25 mouse cellular contexts compared by ENCODE assay signal in the genomic region with DNA sequence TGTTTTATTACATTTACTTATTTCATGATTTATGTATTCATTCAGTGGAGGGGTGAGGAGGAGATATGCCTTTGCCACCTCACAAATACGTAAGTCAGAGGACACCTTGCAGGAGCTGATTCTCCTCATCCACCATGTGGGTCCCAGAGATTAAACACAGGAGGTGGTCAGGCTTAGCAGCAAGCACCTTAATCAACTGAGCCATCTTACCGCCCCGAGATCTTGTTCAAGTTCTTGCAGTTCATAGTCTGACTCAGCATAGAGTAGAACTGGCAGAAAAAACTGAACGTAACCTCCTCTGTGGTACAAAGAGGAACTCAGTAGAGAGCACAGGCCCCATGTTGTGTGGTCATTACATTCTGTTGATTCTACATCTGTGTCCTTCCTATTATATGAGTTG. TPM values are rescaled to one million over a fixed set of nuclear protein-coding genes. Genes with fewer than 3 reads are reported as not detected.
DNase-seq lines count a peak whose midpoint lies in the region; ATAC-seq and TF ChIP-seq lines count a peak whose summit lies in the region.
"Had no signal": no experiment of that assay in that cellular context is flagged by ENCODE, and none has a peak within 500 bp of the region (broad histone marks: within the 10 kb centered on the region; RNA-seq: fewer than 3 reads in every experiment).

No protein-coding gene starts in this region.

- TF ChIP-seq EP300 in liver, postnatal 0 days (IDR thresholded peaks at IDR 0.05; ENCODE audit: low read depth), result no peak

- TF ChIP-seq CTCF in liver, postnatal 0 days (IDR thresholded peaks at IDR 0.05; ENCODE audit: low read depth), result no peak

- peak; percentile 76 for DNase-seq in heart, embryonic 10.5 days (ENCODE audit: low spot score)
- DNase-seq in heart, postnatal 14 days, result no peak
- DNase-seq in heart, postnatal 25 days (ENCODE audit: low spot score), result no peak
- no peak for DNase-seq in liver, postnatal 0 days
- DNase-seq: adrenal gland, adult 2 months; adrenal gland, postnatal 10 days; adrenal gland, postnatal 25 days; cerebellum, adult 11 months; cerebellum, adult 18-20 months; cerebellum, adult 8-10 months; cerebellum, adult 9-11 months; cerebellum, postnatal 14 days; cerebellum, postnatal 36 days; embryo, embryonic 11 days had no signal

- ATAC-seq in heart, embryonic 12.5 days (ENCODE audit: insufficient number of reproducible peaks, low FRiP score), result peak; percentile 77
- peak; percentile 57 for ATAC-seq in liver, embryonic 12.5 days
- no peak for ATAC-seq in liver, postnatal 0 days
- ATAC-seq: forebrain, embryonic 14.5 days had no signal

- H3K9ac ChIP-seq in heart, embryonic 12.5 days, result no peak overlapping the region
- H3K9ac ChIP-seq in liver, embryonic 12.5 days, result no peak overlapping the region
- H3K9ac ChIP-seq in liver, postnatal 0 days (replicated peaks), result no peak overlapping the region
- H3K9ac ChIP-seq: embryonic facial prominence, embryonic 13.5 days; embryonic facial prominence, embryonic 15.5 days; forebrain, embryonic 12.5 days had no signal

- no peaks in the 10 kb centered on the region for H3K4me1 ChIP-seq in heart, embryonic 10.5 days
- no peaks in the 10 kb centered on the region for H3K4me1 ChIP-seq in heart, embryonic 12.5 days (replicated peaks)
- no peaks in the 10 kb centered on the region for H3K4me1 ChIP-seq in liver, embryonic 12.5 days
- no peaks in the 10 kb centered on the region for H3K4me1 ChIP-seq in liver, postnatal 0 days (ENCODE audit: insufficient read depth)
- H3K4me1 ChIP-seq: embryonic facial prominence, embryonic 13.5 days; embryonic facial prominence, embryonic 15.5 days; forebrain, embryonic 10.5 days; forebrain, embryonic 12.5 days had no signal

- no peak overlapping the region for H3K4me2 ChIP-seq in heart, embryonic 12.5 days
- no peak overlapping the region for H3K4me2 ChIP-seq in liver, embryonic 12.5 days
- H3K4me2 ChIP-seq in liver, postnatal 0 days (ENCODE audit: low read depth, low read length), result no peak overlapping the region
- H3K4me2 ChIP-seq: embryonic facial prominence, embryonic 13.5 days; embryonic facial prominence, embryonic 15.5 days; forebrain, embryonic 12.5 days had no signal

- H3K36me3 ChIP-seq in heart, embryonic 10.5 days, result no peaks in the 10 kb centered on the region
- H3K36me3 ChIP-seq in heart, embryonic 12.5 days, result no peaks in the 10 kb centered on the region
- no peaks in the 10 kb centered on the region for H3K36me3 ChIP-seq in liver, embryonic 12.5 days
- H3K36me3 ChIP-seq in liver, postnatal 0 days (replicated peaks; ENCODE audit: insufficient read depth, low read length), result no peaks in the 10 kb centered on the region
- H3K36me3 ChIP-seq: embryonic facial prominence, embryonic 13.5 days; embryonic facial prominence, embryonic 15.5 days; forebrain, embryonic 10.5 days; forebrain, embryonic 12.5 days had no signal

- no peak overlapping the region for H3K27ac ChIP-seq in heart, embryonic 10.5 days
- no peak overlapping the region for H3K27ac ChIP-seq in heart, embryonic 12.5 days (ENCODE audit: poor library complexity, severe bottlenecking)
- H3K27ac ChIP-seq in liver, embryonic 12.5 days, result no peak overlapping the region
- no peak overlapping the region for H3K27ac ChIP-seq in liver, postnatal 0 days (ENCODE audit: low read depth)
- H3K27ac ChIP-seq: embryonic facial prominence, embryonic 13.5 days; embryonic facial prominence, embryonic 15.5 days; forebrain, embryonic 10.5 days; forebrain, embryonic 12.5 days had no signal

- H3K4me3 ChIP-seq in heart, embryonic 10.5 days, result no peak overlapping the region
- no peak overlapping the region for H3K4me3 ChIP-seq in heart, embryonic 12.5 days
- no peak overlapping the region for H3K4me3 ChIP-seq in liver, embryonic 12.5 days
- no peak overlapping the region for H3K4me3 ChIP-seq in liver, postnatal 0 days (ENCODE audit: low read depth, low read length)
- H3K4me3 ChIP-seq: embryonic facial prominence, embryonic 13.5 days; embryonic facial prominence, embryonic 15.5 days; erythroblast, embryonic 14.5 days; forebrain, embryonic 10.5 days; forebrain, embryonic 12.5 days had no signal

- H3K27me3 ChIP-seq in heart, embryonic 10.5 days (ENCODE audit: insufficient read depth, poor library complexity, severe bottlenecking), result peaks cover 28% of the 10 kb centered on the region
- H3K27me3 ChIP-seq in heart, embryonic 12.5 days (replicated peaks), result peaks cover 26% of the 10 kb centered on the region
- peaks cover 24% of the 10 kb centered on the region for H3K27me3 ChIP-seq in liver, embryonic 12.5 days (replicated peaks)
- H3K27me3 ChIP-seq in liver, postnatal 0 days (ENCODE audit: insufficient read depth, low read length), result peaks cover 6% of the 10 kb centered on the region; the same call in 1 of the 2 replicates

- no peaks in the 10 kb centered on the region for H3K9me3 ChIP-seq in heart, embryonic 10.5 days
- 0 out of 2 replicates have a peak, but pooled peaks cover 3% of the 10 kb centered on the region for H3K9me3 ChIP-seq in heart, embryonic 12.5 days (replicated peaks)
- no peaks in the 10 kb centered on the region for H3K9me3 ChIP-seq in liver, embryonic 12.5 days (replicated peaks)
- H3K9me3 ChIP-seq in liver, postnatal 0 days (ENCODE audit: low read length), result no peaks in the 10 kb centered on the region
- H3K9me3 ChIP-seq: embryonic facial prominence, embryonic 13.5 days; embryonic facial prominence, embryonic 15.5 days; forebrain, embryonic 10.5 days; forebrain, embryonic 12.5 days had no signal

- intact Hi-C loops in heart, postnatal 14 days (cut with DNase I), result no loop called here
- intact Hi-C loops in heart, postnatal 25 days (cut with DNase I), result no loop called here

- WGBS in heart, embryonic 10.5 days, result 68% methylated on average over 4 of the region's 4 CpGs
- 71% methylated on average over 4 of the region's 4 CpGs for WGBS in heart, embryonic 12.5 days
- 40% methylated on average over 4 of the region's 4 CpGs for WGBS in liver, embryonic 12.5 days (ENCODE audit: insufficient replicate concordance)
- 63% methylated on average over 4 of the region's 4 CpGs for WGBS in liver, postnatal 0 days (ENCODE audit: insufficient replicate concordance)

RNA-seq across cellular contexts. Expression of a gene that starts 8.6 kb away (rescaled TPM):
- 1.1 and 1.3 TPM in 2 replicates for polyA plus RNA-seq in heart, embryonic 10.5 days (2016; fragmentation: Nextera tagmentation; extraction: Ambion mirVana)
- under 1 TPM; 0.07 to 0.17 TPM for total RNA-seq in heart, postnatal 14 days (2021)
- 0.85 and 1.3 TPM in 2 replicates for polyA plus RNA-seq in heart, embryonic 12.5 days (2016; fragmentation: Nextera tagmentation; extraction: Ambion mirVana)
- total RNA-seq in heart, postnatal 25 days (2021), result under 1 TPM; 0.31 to 0.60 TPM
- polyA plus RNA-seq in liver, embryonic 12.5 days (2016; fragmentation: Nextera tagmentation; extraction: Ambion mirVana), result 0.39 and 0.48 TPM in 2 replicates
- not detected in 2 replicates for polyA plus RNA-seq in liver, postnatal 0 days (2015; fragmentation: Nextera tagmentation; extraction: Ambion mirVana)
- total RNA-seq: common myeloid progenitor, adult 5-6 weeks; MEL had no signal
- polyA plus RNA-seq: C2C12 had no signal
